ENCODE assay signal across 14 mouse cellular contexts in the genomic region with DNA sequence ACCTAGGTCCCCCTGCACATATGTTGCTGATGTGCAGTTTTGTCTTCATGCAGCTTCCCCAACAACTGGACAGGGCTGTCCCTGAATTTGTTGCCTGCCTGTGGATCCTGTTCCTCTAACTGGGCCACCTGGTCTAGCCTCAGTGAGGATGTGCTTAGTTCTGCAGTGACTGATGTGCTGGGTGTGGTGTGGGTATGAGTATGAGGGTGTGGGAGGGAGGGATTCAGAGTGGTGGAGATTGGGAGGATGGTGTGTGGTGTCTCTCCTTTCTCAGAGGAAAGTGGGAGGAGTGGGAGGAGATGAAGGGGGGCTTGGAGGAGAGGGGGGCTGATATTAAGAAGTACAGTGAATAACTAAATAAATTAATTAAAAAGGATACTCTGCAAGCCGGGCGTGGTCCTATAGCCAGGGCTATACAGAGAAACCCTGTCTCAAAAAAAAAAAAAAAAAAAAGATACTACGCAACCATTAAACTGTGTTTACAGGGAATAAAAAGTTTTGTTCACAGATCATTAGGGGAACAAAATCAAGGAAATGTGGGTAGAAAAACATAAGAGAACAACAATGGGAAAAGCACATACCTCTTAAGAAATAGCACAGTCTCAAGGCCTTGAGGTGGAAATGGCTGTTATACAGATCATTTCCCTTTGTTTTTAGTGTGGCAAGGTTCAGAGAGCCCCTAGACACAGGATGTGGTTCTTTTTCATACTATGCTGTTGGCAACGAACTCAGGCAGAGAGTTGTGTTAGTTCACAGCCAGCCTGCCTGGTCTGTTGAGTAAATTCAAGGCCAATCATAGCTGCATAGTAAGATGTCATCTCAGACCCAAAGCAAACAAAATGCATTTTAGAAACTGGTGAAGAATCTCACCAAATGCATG. TPM values are rescaled to one million over a fixed set of nuclear protein-coding genes. Genes with fewer than 3 reads are reported as not detected.
DNase-seq lines count a peak whose midpoint lies in the region; ATAC-seq lines count a peak whose summit lies in the region.
"Had no signal": no experiment of that assay in that cellular context is flagged by ENCODE, and none has a peak within 500 bp of the region (broad histone marks: within the 10 kb centered on the region; RNA-seq: fewer than 3 reads in every experiment).

No protein-coding gene starts in this region.

- no peaks in the 10 kb centered on the region for H3K36me3 ChIP-seq in kidney, embryonic 15.5 days
- H3K36me3 ChIP-seq: G1E; neural tube, embryonic 13.5 days had no signal

- H3K27me3 ChIP-seq in kidney, embryonic 15.5 days = no peaks in the 10 kb centered on the region
- H3K27me3 ChIP-seq: neural tube, embryonic 13.5 days had no signal

- H3K9me3 ChIP-seq in kidney, embryonic 15.5 days (replicated peaks) = no peaks in the 10 kb centered on the region
- H3K9me3 ChIP-seq: neural tube, embryonic 13.5 days had no signal

- H3K4me2 ChIP-seq in kidney, embryonic 15.5 days = no peak overlapping the region
- H3K4me2 ChIP-seq: neural tube, embryonic 13.5 days had no signal

- no peak for ATAC-seq in kidney, embryonic 15.5 days (replicated peaks; ENCODE audit: low FRiP score)
- ATAC-seq in common myeloid progenitor, adult 5-6 weeks (replicated peaks; ENCODE audit: low read depth, poor library complexity, severe bottlenecking) = peak; percentile 69
- ATAC-seq in megakaryocyte-erythroid progenitor cell, adult 5-6 weeks (replicated peaks; ENCODE audit: low FRiP score, low TSS enrichment, poor library complexity, severe bottlenecking) = no peak

- DNase-seq in kidney, adult 9 months = peak; percentile 6
- DNase-seq in lung, postnatal 36 days = peak; percentile 54
- peak; percentile 70 for DNase-seq in thymus, postnatal 14 days
- no peak for DNase-seq in cerebellum, adult 11 months
- DNase-seq in frontal cortex, adult 2 months (ENCODE audit: extremely low spot score in 1 of 2, low spot score in 1 of 2) = no peak
- DNase-seq: embryo, embryonic 11 days had no signal

- H3K4me3 ChIP-seq in kidney, embryonic 15.5 days (replicated peaks) = no peak overlapping the region
- H3K4me3 ChIP-seq: neural tube, embryonic 13.5 days had no signal

- WGBS in kidney, embryonic 15.5 days = 76% methylated on average over 4 of the region's 4 CpGs

- H3K27ac ChIP-seq in kidney, embryonic 15.5 days = no peak overlapping the region
- H3K27ac ChIP-seq: macrophage; neural tube, embryonic 13.5 days had no signal

- no peaks in the 10 kb centered on the region for H3K4me1 ChIP-seq in kidney, embryonic 15.5 days
- H3K4me1 ChIP-seq: neural tube, embryonic 13.5 days had no signal

- H3K9ac ChIP-seq in kidney, embryonic 15.5 days = no peak overlapping the region
- H3K9ac ChIP-seq: neural tube, embryonic 13.5 days had no signal

RNA-seq across cellular contexts. Expression of a gene that starts 15.8 kb away (rescaled TPM):
- 0.17 TPM in 1 of 2 replicates, not detected in the other for polyA plus RNA-seq in kidney, embryonic 15.5 days (2015; fragmentation: Nextera tagmentation; extraction: Ambion mirVana)
- 1.2 TPM in 1 of 2 replicates, not detected in the other for total RNA-seq in common myeloid progenitor, adult 5-6 weeks (2017)
- not detected in 2 replicates for total RNA-seq in megakaryocyte-erythroid progenitor cell, adult 5-6 weeks (2014; fragmentation: Nextera tagmentation)
- total RNA-seq in megakaryocyte-erythroid progenitor cell, adult 5-6 weeks (2017) = 0.15 and 0.99 TPM in 2 replicates
- 0.26 and 0.36 TPM in 2 replicates for polyA plus RNA-seq in frontal cortex, adult 2 months (2012; rRNA removed)
- total RNA-seq: G1E; left cerebral cortex, adult 18-20 months had no signal
- polyA plus RNA-seq: G1E; macrophage; neural tube, embryonic 13.5 days had no signal

RNA-seq across cellular contexts. Expression of a gene that starts 45.8 kb away (rescaled TPM):
- polyA plus RNA-seq in kidney, embryonic 15.5 days (2015; fragmentation: Nextera tagmentation; extraction: Ambion mirVana) = not detected in 2 replicates
- not detected in 2 replicates for total RNA-seq in common myeloid progenitor, adult 5-6 weeks (2017)
- not detected in 2 replicates for total RNA-seq in megakaryocyte-erythroid progenitor cell, adult 5-6 weeks (2014; fragmentation: Nextera tagmentation)
- total RNA-seq in megakaryocyte-erythroid progenitor cell, adult 5-6 weeks (2017) = not detected in 2 replicates
- polyA plus RNA-seq in frontal cortex, adult 2 months (2012; rRNA removed) = not detected in 2 replicates
- total RNA-seq: adrenal gland, postnatal 4 days; G1E; left cerebral cortex, adult 18-20 months had no signal
- polyA plus RNA-seq: G1E; macrophage; neural tube, embryonic 13.5 days had no signal

RNA-seq across cellular contexts. Expression of a gene that starts 48.2 kb away (rescaled TPM):
- 0.35 and 0.50 TPM in 2 replicates for polyA plus RNA-seq in kidney, embryonic 15.5 days (2015; fragmentation: Nextera tagmentation; extraction: Ambion mirVana)
- 1.5 TPM in 1 of 2 replicates, not detected in the other for total RNA-seq in common myeloid progenitor, adult 5-6 weeks (2017)
- total RNA-seq in megakaryocyte-erythroid progenitor cell, adult 5-6 weeks (2014; fragmentation: Nextera tagmentation) = not detected in 2 replicates
- not detected in 2 replicates for total RNA-seq in megakaryocyte-erythroid progenitor cell, adult 5-6 weeks (2017)
- 0.22 and 0.27 TPM in 2 replicates for polyA plus RNA-seq in frontal cortex, adult 2 months (2012; rRNA removed)
- total RNA-seq: G1E had no signal
- polyA plus RNA-seq: G1E had no signal

RNA-seq across cellular contexts. Expression of a gene that starts 48.8 kb away (rescaled TPM):
- 3.9 and 4.1 TPM in 2 replicates for polyA plus RNA-seq in kidney, embryonic 15.5 days (2015; fragmentation: Nextera tagmentation; extraction: Ambion mirVana)
- total RNA-seq in common myeloid progenitor, adult 5-6 weeks (2017) = 40.8 and 44.2 TPM in 2 replicates
- total RNA-seq in megakaryocyte-erythroid progenitor cell, adult 5-6 weeks (2014; fragmentation: Nextera tagmentation) = 1.9 and 2.1 TPM in 2 replicates
- 13.2 and 27.5 TPM in 2 replicates for total RNA-seq in megakaryocyte-erythroid progenitor cell, adult 5-6 weeks (2017)
- polyA plus RNA-seq in frontal cortex, adult 2 months (2012; rRNA removed) = 1.8 and 2.2 TPM in 2 replicates
- polyA plus RNA-seq: G1E had no signal

RNA-seq across cellular contexts. Expression of a gene that starts 56.2 kb away (rescaled TPM):
- not detected in 2 replicates for polyA plus RNA-seq in kidney, embryonic 15.5 days (2015; fragmentation: Nextera tagmentation; extraction: Ambion mirVana)
- not detected in 2 replicates for total RNA-seq in common myeloid progenitor, adult 5-6 weeks (2017)
- not detected in 2 replicates for total RNA-seq in megakaryocyte-erythroid progenitor cell, adult 5-6 weeks (2014; fragmentation: Nextera tagmentation)
- not detected in 2 replicates for total RNA-seq in megakaryocyte-erythroid progenitor cell, adult 5-6 weeks (2017)
- 3.9 and 11.2 TPM in 2 replicates for polyA plus RNA-seq in frontal cortex, adult 2 months (2012; rRNA removed)
- total RNA-seq: adrenal gland, postnatal 4 days; G1E; left cerebral cortex, adult 18-20 months had no signal
- polyA plus RNA-seq: G1E; macrophage; neural tube, embryonic 13.5 days had no signal

Comparison
In these comparisons a context has a peak if more than half of its experiments do, and no peak if none do; other contexts are left out.
1. DNase-seq: peak in kidney, adult 9 months (single experiment), lung, postnatal 36 days (single experiment) and thymus, postnatal 14 days (single experiment); none in cerebellum, adult 11 months (single experiment) and frontal cortex, adult 2 months (0 of 2).